Mouse (Mus musculus) limb, embryonic 14.5 days (tissue): ENCODE measurements around the gene Krt86. TPM values are rescaled to one million over a fixed set of nuclear protein-coding genes. Genes with fewer than 3 reads are reported as not detected.
A peak's percentile ranks its signal among the peaks of the same experiment; 100 is the strongest.
"Not testable (repeated sequence)": the region's sequence is repeated elsewhere in the genome, so short reads cannot be mapped to it uniquely, and the experiment has no call there.

Experiments used
- ATAC-seq: fragments of 200-750 bp; cut with Nextera tagmentation; 2 replicates; pipeline ENCODE4 v1.8.0; 2017; ENCODE audit warnings: low read depth, moderate number of reproducible peaks, moderate TSS enrichment; ENCODE audit not compliant: low FRiP score
- DNase-seq: peaks from one replicate; pipeline ENCODE4 v3.0.0-alpha.2; 2015; ENCODE audit warnings: low spot score
- H3K27ac ChIP-seq: fragments of 300-500 bp; sonication (generic); replicated peaks from 2 replicates; pipeline ENCODE4 v1.5.1; 2014; ENCODE audit warnings: low read depth, mild to moderate bottlenecking, low read length, moderate library complexity, mixed read lengths
- H3K27me3 ChIP-seq: fragments of 300-500 bp; sonication (generic); 2 replicates; pipeline ENCODE4 v1.6.1; 2014; ENCODE audit warnings: low read length, mixed read lengths; ENCODE audit not compliant: control insufficient read depth, insufficient read depth
- H3K36me3 ChIP-seq: fragments of 300-500 bp; sonication (generic); 2 replicates; pipeline ENCODE4 v1.6.1; 2014; ENCODE audit warnings: mild to moderate bottlenecking, low read length, moderate library complexity, mixed read lengths; ENCODE audit not compliant: control insufficient read depth, insufficient read depth
- H3K4me1 ChIP-seq: fragments of 300-500 bp; sonication (generic); 2 replicates; pipeline ENCODE4 v1.6.1; 2014; ENCODE audit warnings: antibody characterized with exemption, low read length, mixed read lengths; ENCODE audit not compliant: control insufficient read depth, insufficient read depth
- H3K4me2 ChIP-seq: fragments of 300-500 bp; sonication (generic); replicated peaks from 2 replicates; pipeline ENCODE4 v1.6.1; 2014; ENCODE audit warnings: low read depth, mild to moderate bottlenecking, low read length, moderate library complexity; ENCODE audit not compliant: severe bottlenecking
- H3K4me3 ChIP-seq: fragments of 300-500 bp; sonication (generic); replicated peaks from 2 replicates; pipeline ENCODE4 v1.5.1; 2014; ENCODE audit warnings: low read length
- H3K9ac ChIP-seq: fragments of 300-500 bp; sonication (generic); 2 replicates; pipeline ENCODE4 v1.6.1; 2014; ENCODE audit warnings: mild to moderate bottlenecking, low read depth, low read length, moderate library complexity; ENCODE audit not compliant: severe bottlenecking
- H3K9me3 ChIP-seq: fragments of 300-500 bp; sonication (generic); 2 replicates; pipeline ENCODE4 v1.6.1; 2016; ENCODE audit warnings: low read length; ENCODE audit not compliant: control insufficient read depth
- POLR2A ChIP-seq: fragments of 200-500 bp; IDR thresholded peaks from 2 replicates; pipeline ENCODE4 v1.8.0; 2012; ENCODE audit warnings: inconsistent platforms, mild to moderate bottlenecking, moderate library complexity, borderline replicate concordance; ENCODE audit not compliant: insufficient read depth, insufficient read length; ENCODE audit errors: extremely low read depth
- WGBS: fragments of 180-500 bp; shearing (Covaris S2); extraction: QIAGEN DNeasy Blood & Tissue Kit; methylation state at CpG from one replicate; pipeline ENCODE4 v1.1.7; 2014; 5-methylcytosine and 5-hydroxymethylcytosine counted together
- polyA plus RNA-seq, 2 experiments: library from polyadenylated mRNA; depleted of rRNA in 1 of 2; stranded (reverse) in 1 of 2; unstranded in 1 of 2; fragments of >200 nt; fragmentation: Nextera tagmentation in 1 of 2; extraction: Ambion mirVana in 1 of 2; gene quantifications; 2 replicates each; pipeline versions ENCODE4 v1.2.1 to v1.2.3; 2012 to 2014

Krt86 gene
- polyA plus RNA-seq, 2 experiments, result 0.10 TPM; not detected in 1

DNA sequence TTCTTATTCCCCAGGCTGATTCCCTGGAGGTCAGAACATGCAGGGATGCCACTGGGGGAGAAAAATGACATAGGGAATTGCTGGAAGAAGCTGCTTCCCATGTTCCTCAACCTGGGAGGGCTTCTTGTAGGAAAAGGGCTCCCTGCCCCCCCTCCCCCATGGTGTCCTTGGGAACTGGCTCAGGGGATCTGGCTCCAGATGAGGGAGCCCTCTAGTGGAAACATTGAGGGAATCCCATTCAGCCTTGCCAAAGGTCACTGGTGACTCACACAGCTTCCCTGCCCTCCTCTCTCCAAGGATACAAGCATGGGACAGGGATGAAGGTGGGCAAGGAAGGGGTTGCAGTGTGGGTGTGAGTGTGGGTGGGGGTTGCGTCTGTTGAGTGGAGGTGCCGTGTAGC, 23.9 kb downstream of the Krt86 start:
- ATAC-seq (no peak), DNase-seq (no peak)
- H3K27ac ChIP-seq, result no peak overlapping the region

DNA sequence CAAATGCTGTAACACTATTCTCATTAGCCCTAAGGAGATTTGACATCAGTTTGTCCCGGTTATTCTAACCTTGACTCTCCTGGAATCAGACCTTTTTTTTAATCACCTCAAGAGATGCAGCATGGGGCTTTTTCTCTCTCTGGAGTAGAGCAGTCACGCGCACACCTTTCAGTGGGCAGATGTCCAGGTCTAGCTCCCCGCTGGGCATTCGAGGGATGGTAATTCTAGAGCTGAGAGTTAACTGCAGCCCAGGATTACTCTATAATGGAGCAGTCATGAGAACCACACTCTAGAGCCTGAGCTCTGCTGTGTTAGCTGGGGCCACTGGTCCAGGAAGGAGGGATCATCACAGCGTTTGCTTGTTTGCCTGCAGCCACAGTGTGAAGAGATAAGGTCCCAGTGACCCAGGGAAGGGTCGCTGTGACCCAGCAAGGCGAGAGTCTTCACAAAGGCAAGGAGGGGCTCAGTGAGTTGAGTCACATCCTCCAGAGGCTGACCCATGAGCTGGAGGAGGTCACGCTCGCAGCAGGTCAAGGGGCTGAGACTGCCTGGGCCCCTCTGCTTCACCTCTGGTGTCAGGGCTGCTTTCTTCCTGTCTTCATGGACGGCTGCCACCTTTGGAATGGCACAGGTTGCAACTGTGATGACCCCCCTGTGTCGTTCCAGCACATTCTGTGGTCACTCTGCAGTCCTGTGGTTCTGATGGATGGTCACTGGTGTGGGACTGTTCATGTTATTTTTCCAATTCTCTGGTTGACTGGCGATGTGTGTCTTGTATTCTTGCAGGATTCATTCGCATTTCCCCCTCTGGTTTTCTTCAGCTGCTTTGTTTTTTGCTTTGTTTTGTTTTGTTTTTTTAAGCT, 33.8 kb downstream of the Krt86 start:
- no peak for TF ChIP-seq POLR2A
- H3K4me1 ChIP-seq, result no peaks in the 10 kb centered on the region
- H3K9ac ChIP-seq, result no peak overlapping the region
- H3K9me3 ChIP-seq, result no peaks in the 10 kb centered on the region
- no peaks in the 10 kb centered on the region for H3K27me3 ChIP-seq
- no peak for ATAC-seq
- no peak overlapping the region for H3K4me2 ChIP-seq
- H3K36me3 ChIP-seq, result no peaks in the 10 kb centered on the region
- DNase-seq, result no peak
- no peak overlapping the region for H3K4me3 ChIP-seq
- 55% methylated on average over 14 of the region's 14 CpGs for WGBS
- H3K27ac ChIP-seq, result no peak overlapping the region

More for the DNA sequence above, 23.9 kb downstream of the Krt86 start:
- Histone ChIP-seq H3K4me2 (no peak overlapping the region), H3K36me3 (no peaks in the 10 kb centered on the region), H3K9me3 (no peaks in the 10 kb centered on the region), H3K4me3 (no peak overlapping the region), H3K27me3 (no peaks in the 10 kb centered on the region), H3K4me1 (peaks cover 6% of the 10 kb centered on the region; the same call in 1 of the 2 replicates), H3K9ac (no peak overlapping the region)
- no peak for TF ChIP-seq POLR2A
- WGBS, result 59% methylated on average over 2 of the region's 2 CpGs

DNA sequence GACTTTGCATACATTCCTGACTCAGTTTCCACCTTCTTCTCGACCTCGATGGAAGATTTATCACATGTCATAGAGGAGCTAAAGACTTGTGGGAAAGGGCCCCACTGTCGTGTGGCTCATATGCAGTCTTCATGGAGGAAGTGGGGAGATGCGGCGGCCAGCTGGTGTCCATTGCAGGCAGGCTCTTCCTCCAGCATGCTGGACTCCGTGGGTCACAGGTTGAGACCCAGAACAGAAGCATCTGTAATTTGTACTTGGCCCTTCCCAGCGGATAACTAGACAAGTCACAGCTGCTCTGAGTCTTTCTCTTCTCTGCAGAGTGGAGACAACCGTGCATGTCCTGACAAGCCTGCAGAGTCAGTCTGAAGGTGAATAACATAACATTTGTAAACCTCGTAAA, 35.0 kb downstream of the Krt86 start:
- Histone ChIP-seq H3K27ac (no peak overlapping the region), H3K9ac (no peak overlapping the region), H3K4me2 (no peak overlapping the region), H3K36me3 (no peaks in the 10 kb centered on the region), H3K4me3 (no peak overlapping the region), H3K9me3 (no peaks in the 10 kb centered on the region), H3K27me3 (no peaks in the 10 kb centered on the region), H3K4me1 (no peaks in the 10 kb centered on the region)
- ATAC-seq (no peak), DNase-seq (no peak)
- TF ChIP-seq POLR2A, result no peak
- WGBS, result 67% methylated on average over 9 of the region's 9 CpGs

DNA sequence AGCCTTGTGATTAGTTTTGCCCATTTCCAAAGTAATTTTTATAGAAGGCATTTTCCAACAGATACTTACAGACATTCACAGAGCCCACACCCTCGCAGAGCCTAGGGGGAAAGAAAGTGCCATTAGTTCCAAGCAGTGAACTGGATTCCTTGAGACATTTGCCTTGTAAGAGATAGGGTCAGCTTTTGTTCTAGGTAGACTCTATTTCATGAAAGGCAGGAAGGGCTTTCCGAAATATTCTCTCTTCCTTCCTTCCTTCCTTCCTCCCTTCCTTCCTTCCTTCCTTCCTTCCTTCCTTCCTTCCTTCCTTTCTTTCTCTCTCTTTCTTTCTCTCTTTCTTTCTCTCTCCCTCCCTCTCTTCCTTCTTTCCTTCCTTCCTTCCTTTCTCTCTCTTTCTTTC, 43.9 kb downstream of the Krt86 start, which contains the start of gene Gm49425:
Gene Gm49425, minus strand, starts transcription at position 101 of the 400 bp plus-strand sequence.
- 72% methylated on average over 2 of the region's 2 CpGs for whole genome bisulfite sequencing
- H3K9me3 ChIP-seq, H3K4me1 ChIP-seq, H3K27ac ChIP-seq, H3K9ac ChIP-seq, H3K4me2 ChIP-seq, DNase-seq, H3K27me3 ChIP-seq, H3K36me3 ChIP-seq, H3K4me3 ChIP-seq, ATAC-seq: not testable (repeated sequence)

DNA sequence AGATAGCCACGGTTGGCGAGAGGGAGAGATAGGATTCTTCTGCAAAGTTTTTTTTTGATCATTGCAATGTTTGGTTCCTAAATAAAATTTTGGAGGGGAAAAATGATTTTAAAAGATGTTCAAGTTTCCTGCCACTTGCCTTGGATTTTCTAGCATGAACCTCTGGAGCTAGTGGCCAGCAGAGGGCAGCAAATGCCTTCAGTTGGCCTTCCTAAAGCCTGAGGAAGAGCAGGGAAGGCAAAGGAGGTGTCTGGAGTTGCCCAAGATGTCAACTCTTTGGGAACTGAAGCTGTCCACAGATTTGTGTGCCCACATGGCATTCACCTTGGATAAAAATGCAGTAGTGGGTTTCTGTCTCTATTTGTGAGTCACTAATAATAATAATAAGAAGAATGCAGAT, 46.5 kb downstream of the Krt86 start:
- no peaks in the 10 kb centered on the region for H3K9me3 ChIP-seq
- DNase-seq (peak; percentile 84), ATAC-seq (no peak)
- H3K9ac ChIP-seq, result no peak overlapping the region
- H3K27ac ChIP-seq, result no peak overlapping the region
- H3K4me1 ChIP-seq, result no peaks in the 10 kb centered on the region
- H3K4me3 ChIP-seq, result no peak overlapping the region
- no peaks in the 10 kb centered on the region for H3K27me3 ChIP-seq
- no peak overlapping the region for H3K4me2 ChIP-seq
- 16% methylated on average over 2 of the region's 2 CpGs for WGBS
- no peak for TF ChIP-seq POLR2A
- no peaks in the 10 kb centered on the region for H3K36me3 ChIP-seq
